Mouse (Mus musculus): ENCODE results near the gene Epb41l1.
"Not testable (repeated sequence)": the region's sequence is repeated elsewhere in the genome, so short reads cannot be mapped to it uniquely, and the experiment has no call there.

Gene Epb41l1

DNA sequence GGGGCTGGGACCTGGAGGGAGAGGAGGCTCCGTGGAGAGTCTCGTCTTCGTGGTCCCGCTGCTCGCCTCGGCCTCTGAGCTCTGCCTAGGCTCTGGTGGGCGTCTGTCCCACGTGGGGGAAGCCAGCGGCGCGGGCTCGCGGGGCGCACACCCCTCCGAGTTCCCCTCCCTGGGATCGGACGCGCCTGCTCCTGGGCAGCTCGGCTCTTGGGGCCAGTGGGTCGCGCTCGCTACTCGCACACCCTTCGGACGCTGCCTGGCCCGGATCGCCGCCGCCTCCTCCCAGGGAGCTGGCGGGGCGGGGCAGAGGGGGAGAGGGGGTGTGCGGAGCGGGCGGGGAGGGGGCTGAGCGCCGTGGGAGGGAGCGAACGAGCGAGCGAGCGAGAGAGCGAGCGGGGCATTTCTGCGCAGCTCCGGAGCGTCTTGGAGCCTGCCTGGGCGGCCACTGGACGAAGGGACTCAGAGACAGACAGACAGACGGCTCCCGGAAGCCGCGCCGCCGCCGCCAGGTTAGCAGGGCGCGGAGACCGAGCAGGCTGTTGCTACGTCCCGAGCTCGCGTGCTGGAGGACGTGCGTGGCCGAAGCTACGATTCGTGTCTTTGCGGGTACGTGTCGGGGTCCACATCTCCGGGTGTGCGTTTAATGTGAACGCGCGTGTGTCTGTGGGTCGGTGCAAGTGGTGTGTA lies at the start of gene Epb41l1:
Gene Epb41l1 (plus strand): TSS at position 216 of the 687 bp plus-strand sequence.
- DNase-seq (ENCODE audit: low read depth, low spot score), result peak; percentile 67

DNA sequence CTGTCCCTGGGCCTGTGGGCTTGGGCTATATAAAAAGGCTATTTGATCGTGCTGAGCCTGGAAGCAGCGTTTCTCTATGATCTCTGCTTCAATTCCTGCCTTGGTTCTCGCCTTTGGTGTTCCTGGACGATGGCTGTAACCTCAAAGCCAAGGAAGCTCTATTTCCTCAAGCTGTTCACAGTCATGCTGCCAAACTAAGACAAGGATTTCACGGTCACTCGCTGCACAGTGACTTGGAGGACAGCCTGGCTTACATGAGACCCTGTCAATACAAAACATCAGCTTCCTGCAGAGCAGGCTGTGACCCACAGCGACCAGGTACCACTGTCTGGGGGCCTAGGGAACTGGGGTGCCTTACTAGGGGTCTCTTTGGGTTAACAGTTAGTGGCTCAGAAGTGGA lies 43.8 kb upstream of the Epb41l1 start:
- no peak for DNase-seq (ENCODE audit: low read depth, low spot score)

GRCm38 (mm10) chr2:156379929-156380328 lies 40.8 kb upstream of the Epb41l1 start:
- DNase-seq (ENCODE audit: low read depth, low spot score), result no peak

DNA sequence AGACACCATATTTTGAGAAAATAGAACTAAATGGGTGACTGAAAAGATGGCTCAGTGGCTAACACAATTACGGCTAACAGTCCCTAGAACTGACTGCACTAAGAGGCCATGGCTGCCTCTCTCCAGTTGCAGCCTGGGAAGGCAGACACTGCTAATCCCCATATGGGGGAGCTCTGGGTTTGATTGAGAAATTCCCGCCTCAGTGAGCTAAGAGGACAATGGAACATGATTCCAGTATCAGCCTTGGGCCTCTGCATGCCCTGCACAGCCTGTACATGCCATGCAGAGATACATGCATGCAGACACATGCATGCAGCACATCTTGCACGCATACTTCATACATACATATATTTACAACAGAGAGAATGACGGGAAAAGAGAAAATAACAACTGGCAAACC lies 39.4 kb upstream of the Epb41l1 start:
- peak; percentile 36 for DNase-seq (ENCODE audit: low read depth, low spot score)

DNA sequence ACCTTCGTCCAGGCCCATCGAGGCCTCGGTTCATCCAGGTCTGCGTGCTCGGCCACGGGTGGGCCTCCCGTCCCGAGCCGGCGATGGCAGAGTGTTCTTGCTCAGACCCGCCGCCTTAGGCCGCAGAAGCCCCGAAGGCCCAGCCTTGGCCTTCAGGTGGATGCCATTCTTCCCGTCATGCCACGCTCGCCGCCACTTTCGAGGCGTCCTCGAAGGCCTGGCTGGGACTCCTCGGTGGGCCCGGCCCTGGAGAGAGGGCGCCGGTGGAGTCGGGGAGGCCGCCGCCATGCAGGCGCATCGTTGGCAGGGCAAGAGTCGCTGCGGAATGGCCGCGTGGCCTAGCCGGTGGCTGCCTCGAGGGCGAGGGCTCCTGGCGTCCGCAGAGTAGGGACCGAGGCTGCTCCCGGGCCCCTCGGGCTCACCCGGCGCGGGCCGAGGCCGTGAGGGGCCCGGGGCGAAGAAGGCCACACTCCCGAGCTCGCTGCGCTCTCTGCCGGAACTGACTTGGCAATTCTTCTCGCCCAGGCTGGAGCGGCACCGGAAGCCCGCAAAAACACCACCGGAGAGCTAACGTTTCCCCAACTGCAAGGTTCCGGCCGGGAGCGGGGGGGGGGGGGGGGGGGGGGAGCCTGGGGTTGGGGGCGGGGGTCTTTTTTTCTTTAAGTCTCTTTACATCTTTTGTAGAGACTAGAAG lies 28.1 kb upstream of the Epb41l1 start:
- peak; percentile 83 for DNase-seq (ENCODE audit: low read depth, low spot score)

GRCm38 (mm10) chr2:156393155-156393828 lies 27.4 kb upstream of the Epb41l1 start:
- DNase-seq (ENCODE audit: low read depth, low spot score), result peak; percentile 21

DNA sequence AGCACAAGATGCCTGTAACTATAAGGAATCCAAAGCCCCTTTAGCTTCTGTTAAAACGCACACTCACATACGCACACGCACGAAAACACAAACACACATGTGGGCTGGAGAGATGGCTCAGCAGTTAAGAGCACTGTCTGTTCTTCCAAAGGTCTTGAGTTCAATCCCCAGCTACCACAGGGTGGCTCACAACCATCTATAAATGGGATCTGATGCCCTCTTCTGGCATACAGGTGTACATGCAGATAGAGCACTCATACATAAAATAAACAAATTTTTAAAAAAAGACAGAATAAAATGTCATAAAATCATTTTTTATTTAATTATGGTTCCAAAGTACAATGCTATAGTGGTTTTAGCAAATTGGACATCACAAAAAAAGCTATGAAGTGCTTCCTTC lies 26.4 kb upstream of the Epb41l1 start:
- peak; percentile 74 for DNase-seq (ENCODE audit: low read depth, low spot score)

- DNase-seq (ENCODE audit: low read depth, low spot score), result no peak
Observed at GRCm38 (mm10) chr2:156396096-156396495, 24.6 kb upstream of the Epb41l1 start.

DNA sequence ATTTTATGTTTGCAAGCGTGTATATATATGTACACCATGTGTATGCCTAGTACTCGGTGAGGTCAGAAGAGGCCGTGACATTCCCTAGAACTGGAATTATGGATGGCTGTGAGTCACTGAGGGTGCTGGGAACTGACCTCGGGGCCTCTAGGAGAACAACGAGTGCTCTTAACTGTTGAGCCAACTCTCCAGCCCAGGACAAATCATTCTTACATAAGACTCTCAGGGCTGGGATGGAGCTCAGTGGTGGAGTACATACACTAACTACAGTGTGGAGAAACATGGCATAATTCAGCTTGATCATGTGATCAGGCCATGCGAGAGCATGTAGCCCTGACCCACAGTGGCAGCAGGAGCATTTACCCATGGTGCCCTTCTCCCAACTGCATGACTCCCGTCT lies 22.7 kb upstream of the Epb41l1 start:
- no peak for DNase-seq (ENCODE audit: low read depth, low spot score)

GRCm38 (mm10) chr2:156399485-156399884 lies 21.2 kb upstream of the Epb41l1 start:
- no peak for DNase-seq (ENCODE audit: low read depth, low spot score)

DNA sequence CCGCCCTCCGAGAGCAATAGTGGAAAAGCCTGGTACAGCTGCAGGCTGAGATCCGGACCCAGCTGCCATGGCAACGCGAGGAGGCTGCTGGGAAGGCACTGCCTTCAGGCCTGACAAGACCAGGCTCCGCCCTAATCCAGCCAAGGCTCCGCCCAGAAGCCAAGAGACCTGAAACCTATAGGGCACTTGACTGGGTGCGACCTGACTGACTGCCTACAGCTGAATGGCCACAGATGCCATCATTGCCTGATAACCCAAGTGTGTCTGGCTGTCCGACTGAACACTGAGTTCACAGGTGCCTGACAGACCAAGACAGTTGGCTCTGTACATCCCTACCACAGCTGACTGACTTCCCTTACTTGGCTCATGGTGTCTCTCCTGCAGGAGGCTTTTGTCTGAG lies 19.4 kb upstream of the Epb41l1 start:
- peak; percentile 96 for DNase-seq (ENCODE audit: low read depth, low spot score)

DNA sequence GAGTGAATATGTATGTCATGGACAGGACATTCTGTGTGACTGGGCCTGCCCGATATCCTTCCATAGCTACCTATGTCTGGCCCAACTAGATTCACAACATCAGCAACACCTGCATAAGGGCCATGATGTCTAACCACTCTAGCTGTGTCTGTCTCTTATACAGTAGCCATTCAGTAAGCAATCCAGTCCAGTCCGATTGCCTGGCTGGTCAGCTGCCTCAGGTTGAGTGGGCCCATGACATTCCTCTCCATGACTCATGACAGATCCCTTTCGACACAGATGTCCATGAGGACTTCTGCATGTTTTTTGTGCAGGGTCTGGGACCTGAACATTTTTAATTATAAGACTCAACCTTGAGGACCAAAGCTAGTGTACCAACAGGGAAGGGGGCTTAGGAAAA lies 18.7 kb upstream of the Epb41l1 start:
- DNase-seq (ENCODE audit: low read depth, low spot score), result no peak

DNA sequence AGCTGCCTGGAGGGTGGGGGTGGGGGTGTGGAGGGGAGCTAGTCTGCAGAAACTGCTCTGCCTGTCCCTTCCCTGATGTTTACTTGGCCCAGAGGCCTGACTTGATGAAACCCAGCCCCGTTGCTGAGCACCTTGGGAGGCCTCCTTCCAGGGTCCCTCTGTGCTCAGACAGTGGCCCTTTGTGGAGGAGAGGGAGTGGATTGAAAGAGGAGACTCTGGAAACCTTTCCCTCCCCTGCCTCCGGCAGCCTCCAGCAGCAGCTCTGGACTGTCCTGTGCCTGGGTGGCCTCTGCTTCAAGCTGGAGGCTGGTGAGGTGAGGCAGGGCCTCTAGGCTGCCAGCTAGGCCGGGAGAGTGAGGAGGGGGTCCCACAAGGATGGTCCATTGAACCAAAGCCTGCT lies 13.7 kb upstream of the Epb41l1 start:
- no peak for DNase-seq (ENCODE audit: low read depth, low spot score)

GRCm38 (mm10) chr2:156408168-156408567 lies 12.5 kb upstream of the Epb41l1 start:
- DNase-seq (ENCODE audit: low read depth, low spot score), result peak; percentile 43

GRCm38 (mm10) chr2:156411348-156411747 lies 9.4 kb upstream of the Epb41l1 start:
- DNase-seq (ENCODE audit: low read depth, low spot score), result not testable (repeated sequence)

DNA sequence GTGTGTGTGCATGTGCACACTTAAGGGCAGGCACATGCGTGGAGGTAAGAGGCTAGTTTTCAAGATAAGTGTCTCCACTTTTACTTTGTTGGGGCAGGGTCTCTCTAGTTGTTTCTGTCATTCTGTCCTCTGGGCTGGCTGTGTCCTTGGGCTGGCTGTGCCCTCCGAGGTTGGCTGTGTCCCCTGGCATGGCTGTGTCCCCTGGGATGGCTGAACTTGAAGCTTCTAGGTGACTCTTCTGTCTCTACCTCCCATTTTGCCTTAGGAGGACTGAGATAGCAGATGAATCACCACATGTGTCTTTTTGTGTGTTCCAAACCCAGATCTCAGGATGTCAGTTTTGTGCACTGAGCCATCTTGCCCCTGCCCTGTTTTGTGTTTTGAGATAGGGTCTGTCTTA lies 5.7 kb upstream of the Epb41l1 start:
- DNase-seq (ENCODE audit: low read depth, low spot score), result no peak

GRCm38 (mm10) chr2:156415674-156416073 lies 5.0 kb upstream of the Epb41l1 start:
- no peak for DNase-seq (ENCODE audit: low read depth, low spot score)

DNA sequence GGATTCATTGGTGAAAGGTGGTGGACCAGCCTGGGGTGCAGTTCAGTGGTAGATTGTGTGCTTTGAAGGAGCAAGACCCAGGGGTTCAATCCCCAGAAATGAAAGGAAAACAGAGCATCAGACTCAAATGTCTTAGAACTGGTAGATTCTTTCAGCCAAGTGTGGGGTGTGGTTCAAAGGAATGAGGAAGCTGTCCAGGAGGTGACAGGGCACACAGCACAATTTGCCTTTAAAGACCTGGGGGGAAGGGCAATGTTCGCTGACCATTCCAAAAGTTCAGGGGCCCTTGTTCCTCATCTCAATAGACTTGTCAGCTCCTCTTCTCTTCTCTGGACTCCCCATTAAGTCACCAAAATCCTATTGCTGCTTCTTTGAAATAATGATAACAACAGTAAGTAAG lies 3.5 kb upstream of the Epb41l1 start:
- DNase-seq (ENCODE audit: low read depth, low spot score), result peak; percentile 41

- DNase-seq (ENCODE audit: low read depth, low spot score), result no peak
Observed at GRCm38 (mm10) chr2:156418467-156418866, 2.2 kb upstream of the Epb41l1 start.

DNA sequence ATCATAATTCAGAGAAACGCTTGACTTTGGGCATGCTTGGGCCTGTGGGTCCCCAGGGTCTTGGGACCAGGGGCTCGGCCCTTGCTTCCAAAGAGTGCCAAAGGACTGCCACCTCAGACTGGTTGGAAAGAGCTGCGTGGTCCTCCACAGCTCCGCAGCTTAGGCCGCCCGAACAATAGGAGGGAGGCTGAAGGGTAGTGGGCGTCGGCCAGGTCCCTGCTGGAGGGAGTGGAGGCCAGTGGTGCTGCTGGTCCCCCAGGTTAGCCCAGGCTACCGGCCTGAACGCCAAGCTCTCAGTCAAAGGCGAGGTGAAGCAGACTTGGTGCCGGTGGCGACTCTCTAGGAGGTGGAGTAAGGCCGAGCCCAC lies 399 bp upstream of the Epb41l1 start:
- no peak for DNase-seq (ENCODE audit: low read depth, low spot score)

DNA sequence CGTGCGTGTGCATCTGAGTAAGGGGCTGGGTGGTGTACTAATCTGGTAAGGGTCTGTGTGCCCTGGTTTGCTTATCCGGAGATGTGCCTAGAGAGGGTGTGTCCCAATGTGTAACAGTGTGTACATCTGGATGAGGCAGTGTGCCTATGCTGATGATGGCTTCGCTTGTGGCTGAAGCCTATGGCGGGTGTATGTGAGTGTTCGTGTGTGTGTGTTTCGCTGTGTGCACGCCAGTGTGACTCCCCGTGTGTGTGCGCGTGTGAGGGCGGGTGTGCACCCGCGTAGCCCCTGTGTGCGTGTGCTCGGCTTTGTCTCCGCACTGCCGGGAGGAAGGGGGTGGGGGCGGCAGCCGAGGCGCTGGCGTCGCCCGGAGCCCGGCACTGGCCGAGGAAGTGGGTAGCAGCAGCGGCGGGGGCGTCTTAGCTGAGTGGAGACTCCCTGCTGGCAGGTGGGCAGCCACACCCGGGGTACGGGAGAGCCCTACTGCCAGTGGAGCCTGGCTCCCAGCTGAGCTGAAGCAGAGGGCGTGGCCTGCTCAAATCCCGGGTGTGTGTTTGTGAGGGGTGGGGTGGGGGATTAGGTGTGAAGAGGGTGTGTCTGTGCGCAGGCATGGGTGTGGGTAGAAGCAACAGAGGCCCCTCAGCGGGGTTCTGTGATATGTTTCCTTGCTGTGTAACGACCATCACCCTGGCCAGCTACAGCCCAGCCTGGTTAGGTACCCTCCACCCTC lies 837 bp downstream of the Epb41l1 start:
- DNase-seq (ENCODE audit: low read depth, low spot score), result peak; percentile 74

DNA sequence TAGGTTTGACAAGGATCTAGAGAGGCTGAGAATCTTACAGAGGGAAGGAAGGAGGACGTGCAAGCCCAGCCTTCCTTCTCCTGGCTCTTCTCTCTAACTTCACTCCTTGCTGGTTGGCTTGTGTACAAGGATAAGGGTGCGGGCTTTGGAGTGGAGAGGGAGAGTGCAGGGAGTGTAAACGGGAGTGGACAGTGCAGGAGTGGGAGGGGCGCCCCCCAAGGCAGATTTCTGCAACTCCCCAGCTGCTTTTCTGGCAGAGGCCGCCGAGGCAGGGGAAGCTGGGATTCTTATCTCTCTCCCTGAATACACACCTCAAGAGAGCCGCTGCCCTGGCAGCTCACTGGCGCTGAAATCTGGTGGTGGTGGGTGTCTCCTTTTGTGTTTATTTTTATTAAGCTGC lies 1.9 kb downstream of the Epb41l1 start:
- no peak for DNase-seq (ENCODE audit: low read depth, low spot score)
